Mouse (Mus musculus): ENCODE results near the gene Zfr2. TPM values are rescaled to one million over a fixed set of nuclear protein-coding genes. Genes with fewer than 3 reads are reported as not detected.

The Zfr2 gene
- polyA plus RNA-seq, 1 experiment from 2014 or later: 31.0 TPM

DNA sequence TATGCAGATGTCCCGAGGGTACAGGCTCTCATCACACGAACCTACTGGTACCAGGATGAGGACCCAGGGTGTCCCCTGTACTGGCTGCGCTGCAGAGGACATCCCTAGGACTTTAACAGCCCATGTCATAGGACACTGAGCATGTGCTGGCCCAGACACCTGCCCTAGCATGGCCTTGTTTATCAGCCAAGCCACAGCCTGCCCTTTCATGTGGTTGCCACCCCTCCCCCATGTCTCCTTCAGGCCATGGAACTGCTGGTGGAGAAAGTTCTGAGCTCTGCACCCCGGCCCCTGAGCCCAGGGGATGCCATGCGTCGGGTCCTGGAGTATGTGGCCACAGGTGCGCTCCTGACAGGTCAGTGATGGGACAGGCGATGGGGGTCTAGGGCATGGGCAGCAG, 16.5 kb downstream of the Zfr2 start:
- no peak overlapping the region for H3K4me3 ChIP-seq (ENCODE audit: low read depth, low read length)
- no peak for ATAC-seq
- H3K4me1 ChIP-seq (ENCODE audit: control insufficient read depth, insufficient read depth, low read length): peaks cover 7% of the 10 kb centered on the region
- H3K27me3 ChIP-seq (ENCODE audit: control insufficient read depth, insufficient read depth, low read depth, low read length): peaks cover 8% of the 10 kb centered on the region
- no peak overlapping the region for H3K9ac ChIP-seq (ENCODE audit: low read depth, low read length)
- 85% methylated on average over 8 of the region's 8 CpGs for WGBS
- H3K9me3 ChIP-seq (replicated peaks; ENCODE audit: control insufficient read depth, low read length, poor library complexity, severe bottlenecking): no peaks in the 10 kb centered on the region
- peaks cover 5% of the 10 kb centered on the region for H3K36me3 ChIP-seq (ENCODE audit: control insufficient read depth, insufficient read depth, low read length)
- H3K27ac ChIP-seq (ENCODE audit: low read length): no peak overlapping the region
- H3K4me2 ChIP-seq (ENCODE audit: low read length): no peak overlapping the region

DNA sequence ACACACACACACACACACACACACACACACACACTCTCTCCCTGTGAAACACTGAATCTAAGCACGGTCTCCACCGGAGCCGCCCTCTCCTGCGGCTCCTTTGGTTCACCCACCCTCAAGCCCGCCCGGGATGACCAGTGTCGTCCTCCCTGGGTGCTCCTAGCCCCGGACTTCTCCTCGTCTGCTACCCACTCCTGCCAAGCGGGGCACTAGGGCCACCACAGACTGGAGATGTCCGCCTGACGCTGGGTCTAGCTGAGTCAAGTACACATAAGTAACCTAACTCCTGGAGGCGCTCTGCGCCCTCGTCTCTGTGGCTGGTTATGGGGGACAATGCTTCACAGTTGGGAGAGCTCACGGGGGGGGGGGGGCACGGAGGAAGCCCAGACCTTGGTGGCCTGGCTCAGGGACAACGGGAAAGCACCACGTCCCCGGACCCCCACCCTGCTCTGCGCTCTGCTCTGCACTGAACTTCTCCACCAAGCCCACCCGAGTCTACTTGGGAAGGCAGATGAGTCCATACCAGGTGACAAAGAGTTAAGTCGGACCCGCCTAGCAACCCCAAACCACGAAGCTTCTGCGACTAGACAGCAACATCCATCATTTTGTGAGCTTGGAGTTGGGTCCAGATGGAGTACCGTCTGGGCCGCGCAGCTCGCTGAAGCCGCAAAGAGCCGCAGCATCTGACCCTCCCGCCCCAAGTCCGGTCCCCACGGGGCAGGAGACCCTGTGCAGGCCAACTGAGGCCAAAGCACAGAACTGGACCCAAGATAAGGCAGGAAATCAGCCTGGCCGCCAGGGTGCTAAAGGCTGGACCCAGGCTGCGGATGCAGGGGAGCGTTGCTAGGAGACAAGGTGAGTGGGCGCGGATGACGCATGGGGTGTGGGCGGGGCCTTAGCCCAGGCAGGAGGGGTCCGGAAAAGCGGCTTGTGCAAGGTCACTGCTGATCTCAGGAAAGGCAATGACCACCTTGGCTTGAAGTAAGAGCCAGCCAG, 19.8 kb downstream of the Zfr2 start, which contains the start of gene Matk:
Gene Matk (plus strand): TSS at position 512 of the 996 bp plus-strand sequence.
- peak within 1 kb of the TSS; percentile 65 for H3K27ac ChIP-seq (ENCODE audit: low read length)
- H3K9me3 ChIP-seq (replicated peaks; ENCODE audit: control insufficient read depth, low read length, poor library complexity, severe bottlenecking): no peaks in the 10 kb centered on the region
- ATAC-seq: peak; percentile 84
- peak within 1 kb of the TSS; percentile 41 for H3K4me3 ChIP-seq (ENCODE audit: low read depth, low read length)
- H3K27me3 ChIP-seq (ENCODE audit: control insufficient read depth, insufficient read depth, low read depth, low read length): peaks cover 15% of the 10 kb centered on the region
- WGBS: 7% methylated on average over 43 of the region's 44 CpGs
- H3K9ac ChIP-seq (ENCODE audit: low read depth, low read length): peak within 1 kb of the TSS; percentile 66
- peaks cover 3% of the 10 kb centered on the region for H3K36me3 ChIP-seq (ENCODE audit: control insufficient read depth, insufficient read depth, low read length)
- peak within 1 kb of the TSS; percentile 76 for H3K4me2 ChIP-seq (ENCODE audit: low read length)
- H3K4me1 ChIP-seq (ENCODE audit: control insufficient read depth, insufficient read depth, low read length): peaks cover 10% of the 10 kb centered on the region

DNA sequence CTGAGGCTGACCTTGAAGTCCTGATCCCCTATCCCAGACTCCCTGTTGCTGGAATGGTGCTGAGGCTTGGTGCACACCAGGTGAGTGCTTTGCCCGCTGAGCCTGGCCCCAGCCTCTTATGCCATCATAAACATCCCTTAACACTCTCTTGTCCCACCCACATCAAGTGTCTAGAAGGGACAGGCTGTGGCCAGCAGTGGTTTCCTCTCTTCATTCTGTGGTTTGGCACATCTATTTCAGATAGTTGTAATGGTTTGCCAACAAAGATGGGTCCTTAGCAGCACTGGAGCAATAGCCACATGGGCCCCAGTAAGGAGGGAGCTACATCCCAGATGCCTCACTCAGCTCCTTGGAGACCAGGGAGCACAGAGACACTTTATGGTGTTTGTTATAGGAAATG, 21.9 kb downstream of the Zfr2 start:
- Histone ChIP-seq H3K27me3 (ENCODE audit: control insufficient read depth, insufficient read depth, low read depth, low read length) (peaks cover 29% of the 10 kb centered on the region), H3K9me3 (replicated peaks; ENCODE audit: control insufficient read depth, low read length, poor library complexity, severe bottlenecking) (no peaks in the 10 kb centered on the region), H3K9ac (ENCODE audit: low read depth, low read length) (no peak overlapping the region), H3K4me3 (ENCODE audit: low read depth, low read length) (no peak overlapping the region), H3K27ac (ENCODE audit: low read length) (no peak overlapping the region), H3K4me2 (ENCODE audit: low read length) (no peak overlapping the region), H3K36me3 (ENCODE audit: control insufficient read depth, insufficient read depth, low read length) (no peaks in the 10 kb centered on the region), H3K4me1 (ENCODE audit: control insufficient read depth, insufficient read depth, low read length) (peaks cover 22% of the 10 kb centered on the region)
- WGBS: 56% methylated on average over 1 of the region's 1 CpGs
- no peak for ATAC-seq

DNA sequence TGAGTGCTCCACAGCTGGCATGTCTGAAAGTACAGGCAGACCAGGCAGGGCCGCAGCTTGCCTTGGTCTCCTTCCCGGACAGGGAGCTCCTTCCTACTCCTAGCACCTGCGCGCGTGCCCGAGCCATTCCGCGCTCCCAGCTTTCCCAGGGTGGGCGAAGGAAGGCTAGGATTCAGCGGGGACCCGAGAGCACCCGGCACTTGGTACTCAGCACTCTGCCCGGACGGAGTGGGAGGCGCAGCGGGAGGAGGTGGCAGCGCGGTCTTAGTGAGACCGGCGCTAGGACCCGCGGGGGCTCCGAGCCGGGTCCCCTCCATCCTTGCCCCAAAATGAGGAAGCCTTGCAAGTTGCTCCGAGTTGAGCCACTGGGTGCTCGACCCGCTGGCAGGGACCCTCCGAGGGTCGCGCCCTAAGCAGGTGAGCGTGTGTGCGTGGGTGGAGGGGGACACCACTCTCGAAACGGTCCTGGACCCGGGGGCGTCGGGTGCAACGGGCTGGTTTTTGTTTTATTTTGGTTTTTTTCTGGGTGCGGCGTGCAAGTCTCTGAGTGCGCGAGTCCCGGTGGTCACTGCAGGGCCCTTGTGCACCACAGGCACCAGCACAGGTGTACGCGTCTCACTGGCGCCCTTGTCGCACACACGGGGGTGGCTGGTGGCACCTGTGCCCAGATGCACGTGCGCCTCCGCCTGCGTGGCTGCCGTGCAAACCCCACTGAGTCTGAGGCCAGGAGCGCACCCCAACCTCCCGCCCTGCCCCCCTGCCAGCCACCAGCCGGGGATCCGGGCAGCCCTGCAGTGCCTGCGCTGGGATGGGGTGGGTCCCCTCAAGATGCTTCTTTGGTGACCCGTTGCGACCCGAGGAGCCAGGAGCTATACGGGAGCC, 24.4 kb downstream of the Zfr2 start:
- Histone ChIP-seq H3K36me3 (ENCODE audit: control insufficient read depth, insufficient read depth, low read length) (0 out of 2 replicates have a peak, but pooled peaks cover 4% of the 10 kb centered on the region), H3K4me3 (ENCODE audit: low read depth, low read length) (peak overlapping the region; percentile 65), H3K27me3 (ENCODE audit: control insufficient read depth, insufficient read depth, low read depth, low read length) (peaks cover 28% of the 10 kb centered on the region), H3K4me2 (ENCODE audit: low read length) (peak overlapping the region; percentile 91), H3K9ac (ENCODE audit: low read depth, low read length) (peak overlapping the region; percentile 77), H3K4me1 (ENCODE audit: control insufficient read depth, insufficient read depth, low read length) (peaks cover 23% of the 10 kb centered on the region), H3K27ac (ENCODE audit: low read length) (no peak overlapping the region), H3K9me3 (replicated peaks; ENCODE audit: control insufficient read depth, low read length, poor library complexity, severe bottlenecking) (0 out of 2 replicates have a peak, but pooled peaks cover 3% of the 10 kb centered on the region)
- ATAC-seq: no peak
- under 1% methylated on average over 62 of the region's 62 CpGs for WGBS

GRCm38 (mm10) chr10:81259225-81259884, 26.4 kb downstream of the Zfr2 start:
- Histone ChIP-seq H3K9ac (ENCODE audit: low read depth, low read length) (0 out of 2 replicates have a peak overlapping the region, but pooled peaks have one; percentile 2), H3K27me3 (ENCODE audit: control insufficient read depth, insufficient read depth, low read depth, low read length) (peaks cover 28% of the 10 kb centered on the region), H3K9me3 (replicated peaks; ENCODE audit: control insufficient read depth, low read length, poor library complexity, severe bottlenecking) (0 out of 2 replicates have a peak, but pooled peaks cover 3% of the 10 kb centered on the region), H3K4me2 (ENCODE audit: low read length) (peak overlapping the region; percentile 21; the same call in 1 of the 2 replicates), H3K36me3 (ENCODE audit: control insufficient read depth, insufficient read depth, low read length) (0 out of 2 replicates have a peak, but pooled peaks cover 4% of the 10 kb centered on the region), H3K27ac (ENCODE audit: low read length) (no peak overlapping the region), H3K4me1 (ENCODE audit: control insufficient read depth, insufficient read depth, low read length) (peaks cover 16% of the 10 kb centered on the region), H3K4me3 (ENCODE audit: low read depth, low read length) (no peak overlapping the region)
- 0 out of 2 replicates have a peak, but pooled peaks have one; percentile 9 for ATAC-seq
- 42% methylated on average over 21 of the region's 21 CpGs for WGBS

DNA sequence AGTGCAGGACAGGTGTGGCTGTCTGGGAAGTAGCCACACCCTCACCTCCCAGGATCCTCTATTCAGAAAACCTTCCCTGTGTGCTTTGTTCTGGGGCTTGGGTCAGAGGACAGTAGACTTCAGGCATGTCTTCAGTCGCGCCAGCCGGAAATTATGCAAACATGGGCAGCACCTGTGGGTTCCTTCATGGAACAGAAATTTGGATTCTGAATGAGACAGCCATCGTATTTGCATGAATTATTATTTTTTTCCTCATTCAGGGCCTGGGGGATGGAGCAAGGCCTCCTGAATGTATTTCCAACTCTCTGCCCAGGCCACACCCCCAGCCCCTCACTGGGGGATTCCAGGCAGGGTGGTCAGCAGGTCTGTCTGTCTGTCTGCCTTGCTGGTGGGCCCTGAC, 28.1 kb downstream of the Zfr2 start:
- WGBS: 93% methylated on average over 4 of the region's 4 CpGs
- ATAC-seq: no peak
- H3K4me1 ChIP-seq (ENCODE audit: control insufficient read depth, insufficient read depth, low read length): peaks cover 23% of the 10 kb centered on the region
- no peak overlapping the region for H3K9ac ChIP-seq (ENCODE audit: low read depth, low read length)
- no peak overlapping the region for H3K27ac ChIP-seq (ENCODE audit: low read length)
- no peak overlapping the region for H3K4me2 ChIP-seq (ENCODE audit: low read length)
- peaks cover 28% of the 10 kb centered on the region for H3K27me3 ChIP-seq (ENCODE audit: control insufficient read depth, insufficient read depth, low read depth, low read length)
- H3K36me3 ChIP-seq (ENCODE audit: control insufficient read depth, insufficient read depth, low read length): peaks cover 8% of the 10 kb centered on the region; the same call in 1 of the 2 replicates
- no peak overlapping the region for H3K4me3 ChIP-seq (ENCODE audit: low read depth, low read length)
- H3K9me3 ChIP-seq (replicated peaks; ENCODE audit: control insufficient read depth, low read length, poor library complexity, severe bottlenecking): 0 out of 2 replicates have a peak, but pooled peaks cover 3% of the 10 kb centered on the region

GRCm38 (mm10) chr10:81265540-81265939, 32.6 kb downstream of the Zfr2 start:
- peaks cover 8% of the 10 kb centered on the region; the same call in 1 of the 2 replicates for H3K36me3 ChIP-seq (ENCODE audit: control insufficient read depth, insufficient read depth, low read length)
- no peak overlapping the region for H3K27ac ChIP-seq (ENCODE audit: low read length)
- H3K27me3 ChIP-seq (ENCODE audit: control insufficient read depth, insufficient read depth, low read depth, low read length): peaks cover 2% of the 10 kb centered on the region; the same call in 1 of the 2 replicates
- 0 out of 2 replicates have a peak overlapping the region, but pooled peaks have one; percentile 84 for H3K9ac ChIP-seq (ENCODE audit: low read depth, low read length)
- no peak for ATAC-seq
- H3K9me3 ChIP-seq (replicated peaks; ENCODE audit: control insufficient read depth, low read length, poor library complexity, severe bottlenecking): 0 out of 2 replicates have a peak, but pooled peaks cover under 1% of the 10 kb centered on the region
- H3K4me3 ChIP-seq (ENCODE audit: low read depth, low read length): no peak overlapping the region
- peaks cover 14% of the 10 kb centered on the region for H3K4me1 ChIP-seq (ENCODE audit: control insufficient read depth, insufficient read depth, low read length)
- peak overlapping the region; percentile 67 for H3K4me2 ChIP-seq (ENCODE audit: low read length)
- 97% methylated on average over 8 of the region's 8 CpGs for WGBS
